In the genomic region with DNA sequence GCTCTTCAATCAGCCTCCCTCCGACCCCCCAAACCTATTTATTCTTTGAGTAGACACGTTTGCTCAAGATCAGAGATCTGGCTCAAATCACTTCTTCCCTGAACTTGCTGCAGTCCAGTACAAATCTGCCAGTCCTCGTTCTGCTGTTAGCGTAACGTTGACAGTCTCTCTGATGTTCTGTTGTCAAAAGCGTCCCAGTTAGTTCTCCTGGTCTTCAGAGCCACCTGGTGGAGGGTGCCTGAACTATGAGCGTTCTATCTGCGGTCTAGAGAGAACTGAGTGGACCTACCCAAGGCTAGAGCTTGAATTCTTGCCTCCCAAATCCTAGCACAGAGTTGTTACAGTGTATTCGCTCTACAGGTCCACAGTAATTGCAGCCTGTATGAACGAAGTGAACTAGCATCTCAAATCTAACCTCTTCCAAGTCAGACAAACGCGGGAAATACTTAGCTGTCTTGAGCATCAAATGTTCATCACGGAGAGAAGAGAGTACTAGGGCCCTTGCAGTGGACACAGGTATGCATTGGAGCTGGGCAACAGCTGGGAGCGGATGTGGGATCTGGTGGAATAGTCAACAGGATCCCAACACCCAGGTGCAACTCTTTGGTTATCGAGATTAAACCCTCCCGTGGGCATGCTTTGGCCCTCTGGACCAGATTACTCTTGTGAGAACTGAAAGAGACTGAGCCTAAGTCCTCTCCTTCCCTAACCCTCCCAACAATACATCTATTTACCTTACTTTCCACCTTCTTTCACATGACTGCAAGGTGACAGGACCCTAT, we compare ENCODE assay signal across 8 mouse cellular contexts. TPM values are rescaled to one million over a fixed set of nuclear protein-coding genes. Genes with fewer than 3 reads are reported as not detected.
DNase-seq lines count a peak whose midpoint lies in the region; ATAC-seq and TF ChIP-seq lines count a peak whose summit lies in the region.

No protein-coding gene starts in this region.

- peak; percentile 95 for TF ChIP-seq CTCF in cerebellum, adult 2 months (IDR thresholded peaks at IDR 0.05; ENCODE audit: borderline replicate concordance, insufficient read depth, low read depth, low read length)
- TF ChIP-seq CTCF in forebrain, postnatal 0 days (IDR thresholded peaks at IDR 0.05; ENCODE audit: low read depth) = peak; percentile 98
- TF ChIP-seq CTCF in layer of hippocampus, adult 2 months (conservative IDR thresholded peaks at IDR 0.05) = peak; percentile 95
- peak; percentile 96 for TF ChIP-seq CTCF in lung, embryonic 14.5 days (IDR thresholded peaks at IDR 0.05; ENCODE audit: low read depth)
- TF ChIP-seq CTCF in thymus, adult 2 months (IDR thresholded peaks at IDR 0.05; ENCODE audit: borderline replicate concordance, control insufficient read depth, extremely low read depth, insufficient read depth, low read length, poor library complexity) = no peak

- peak; percentile 93 for ATAC-seq in forebrain, postnatal 0 days
- ATAC-seq in lung, embryonic 14.5 days (ENCODE audit: insufficient read depth) = peak; percentile 85
- ATAC-seq in neutrophil, adult 5-6 weeks (ENCODE audit: extremely low read depth, insufficient number of reproducible peaks, low FRiP score, poor library complexity, severe bottlenecking) = peak; percentile 76

- peak overlapping the region; percentile 63 for H3K4me3 ChIP-seq in cerebellum, adult 2 months (replicated peaks; ENCODE audit: insufficient read depth, low read depth, low read length)
- peak overlapping the region; percentile 61 for H3K4me3 ChIP-seq in forebrain, postnatal 0 days (ENCODE audit: low read depth, low read length)
- H3K4me3 ChIP-seq in layer of hippocampus, adult 2 months = peak overlapping the region; percentile 67
- peak overlapping the region; percentile 67 for H3K4me3 ChIP-seq in lung, embryonic 14.5 days (ENCODE audit: low read depth, low read length)
- H3K4me3 ChIP-seq in thymus, adult 2 months (ENCODE audit: control insufficient read depth, insufficient read depth, low read length) = peak overlapping the region; percentile 63

- peak overlapping the region; percentile 52 for H3K9ac ChIP-seq in forebrain, postnatal 0 days
- no peak overlapping the region for H3K9ac ChIP-seq in lung, embryonic 14.5 days

- H3K27me3 ChIP-seq in cerebellum, adult 2 months (ENCODE audit: control insufficient read depth, insufficient read depth, low read length) = no peaks in the 10 kb centered on the region
- H3K27me3 ChIP-seq in forebrain, postnatal 0 days (ENCODE audit: insufficient read depth, low read length) = no peaks in the 10 kb centered on the region
- peaks cover 7% of the 10 kb centered on the region; the same call in 1 of the 2 replicates for H3K27me3 ChIP-seq in lung, embryonic 14.5 days (ENCODE audit: insufficient read depth, low read length)
- H3K27me3 ChIP-seq in thymus, adult 2 months (ENCODE audit: control insufficient read depth, insufficient read depth, low read length) = no peaks in the 10 kb centered on the region

- TF ChIP-seq POLR2A in cerebellum, adult 2 months (IDR thresholded peaks at IDR 0.05; ENCODE audit: borderline replicate concordance, insufficient read depth, low read length) = no peak
- no peak for TF ChIP-seq POLR2A in thymus, adult 2 months (IDR thresholded peaks at IDR 0.05; ENCODE audit: control insufficient read depth, extremely low read depth, insufficient read depth, low read length, poor library complexity)

- H3K4me2 ChIP-seq in forebrain, postnatal 0 days (ENCODE audit: low read depth) = peak overlapping the region; percentile 93
- H3K4me2 ChIP-seq in lung, embryonic 14.5 days = peak overlapping the region; percentile 70

- peak; percentile 88 for DNase-seq in Muller cell, postnatal 12 days (ENCODE audit: inconsistent ontology term)
- peak; percentile 79 to 83 for DNase-seq in cerebellum, adult 2 months
- DNase-seq in forebrain, postnatal 0 days = peak; percentile 92
- DNase-seq in heart, postnatal 36 days = peak; percentile 84 to 86
- peak; percentile 83 to 88 for DNase-seq in layer of hippocampus, adult 2 months (ENCODE audit: low spot score in 2 of 2)
- DNase-seq in lung, embryonic 14.5 days = peak; percentile 94
- DNase-seq in thymus, adult 2 months = peak; percentile 87

- no peak overlapping the region for H3K27ac ChIP-seq in cerebellum, adult 2 months (ENCODE audit: insufficient read depth, low read length)
- H3K27ac ChIP-seq in forebrain, postnatal 0 days (ENCODE audit: low read depth, low read length) = no peak overlapping the region
- no peak overlapping the region for H3K27ac ChIP-seq in layer of hippocampus, adult 2 months
- no peak overlapping the region for H3K27ac ChIP-seq in lung, embryonic 14.5 days (ENCODE audit: low read depth)
- H3K27ac ChIP-seq in thymus, adult 2 months (ENCODE audit: control insufficient read depth, insufficient read depth, low read length) = no peak overlapping the region

- 30% methylated on average over 16 of the region's 16 CpGs for WGBS in cerebellum, adult 2 months
- WGBS in forebrain, postnatal 0 days = 31% methylated on average over 16 of the region's 16 CpGs
- WGBS in lung, embryonic 14.5 days = 29% methylated on average over 16 of the region's 16 CpGs
- 34% methylated on average over 16 of the region's 16 CpGs for WGBS in thymus, adult 2 months

- no peaks in the 10 kb centered on the region for H3K36me3 ChIP-seq in forebrain, postnatal 0 days (ENCODE audit: insufficient read depth)
- H3K36me3 ChIP-seq in lung, embryonic 14.5 days (ENCODE audit: insufficient read depth) = peaks cover 7% of the 10 kb centered on the region; the same call in 1 of the 2 replicates
- no peaks in the 10 kb centered on the region for H3K36me3 ChIP-seq in thymus, adult 2 months (ENCODE audit: control insufficient read depth, insufficient read depth, low read length)

- no peaks in the 10 kb centered on the region for H3K9me3 ChIP-seq in forebrain, postnatal 0 days (ENCODE audit: low read length)
- no peaks in the 10 kb centered on the region for H3K9me3 ChIP-seq in lung, embryonic 14.5 days (ENCODE audit: low read depth, low read length)

- intact Hi-C loops in heart, postnatal 36 days (cut with DNase I) = loop anchor here (1.0 to 2.0 kb wide), 5 partner anchors 32 to 258 kb away; a partner anchor contains a TSS

- no peaks in the 10 kb centered on the region for H3K4me1 ChIP-seq in cerebellum, adult 2 months (ENCODE audit: control insufficient read depth, insufficient read depth, low read length)
- H3K4me1 ChIP-seq in forebrain, postnatal 0 days (ENCODE audit: insufficient read depth) = no peaks in the 10 kb centered on the region
- H3K4me1 ChIP-seq in lung, embryonic 14.5 days (ENCODE audit: insufficient read depth) = peaks cover 6% of the 10 kb centered on the region; the same call in 1 of the 2 replicates
- peaks cover 7% of the 10 kb centered on the region for H3K4me1 ChIP-seq in thymus, adult 2 months (replicated peaks; ENCODE audit: control insufficient read depth, insufficient read depth, low read length)

RNA-seq across cellular contexts. Expression of a gene that starts 0.7 kb away (rescaled TPM):
- polyA plus RNA-seq in cerebellum, adult 2 months (2012; rRNA removed) = 3.6 and 3.8 TPM in 2 replicates
- 2.0 and 4.3 TPM in 2 replicates for total RNA-seq in forebrain, postnatal 0 days (2014; rRNA removed)
- 1.2 and 1.5 TPM in 2 replicates for polyA plus RNA-seq in forebrain, postnatal 0 days (2015; fragmentation: Nextera tagmentation; extraction: Ambion mirVana)
- total RNA-seq in heart, postnatal 36 days (2021) = 1 to 10 TPM; 5.2 to 6.8 TPM
- 1 to 10 TPM; 2.0 to 2.7 TPM for total RNA-seq in layer of hippocampus, adult 2 months (2021)
- 20.1 and 22.8 TPM in 2 replicates for polyA plus RNA-seq in lung, embryonic 14.5 days (2014; fragmentation: Nextera tagmentation; extraction: Ambion mirVana)
- total RNA-seq in neutrophil, adult 5-6 weeks (2017) = 120 and 125 TPM in 2 replicates
- polyA plus RNA-seq in thymus, adult 2 months (2012; rRNA removed) = 10.1 and 10.5 TPM in 2 replicates

RNA-seq across cellular contexts. Expression of a gene that starts 44.8 kb away (rescaled TPM):
- polyA plus RNA-seq in cerebellum, adult 2 months (2012; rRNA removed) = 38.7 and 38.9 TPM in 2 replicates
- total RNA-seq in forebrain, postnatal 0 days (2014; rRNA removed) = 30.7 and 32.6 TPM in 2 replicates
- polyA plus RNA-seq in forebrain, postnatal 0 days (2015; fragmentation: Nextera tagmentation; extraction: Ambion mirVana) = 35.3 and 48.0 TPM in 2 replicates
- 10 to 100 TPM; 36.8 to 42.6 TPM for total RNA-seq in heart, postnatal 36 days (2021)
- 10 to 100 TPM; 51.1 to 55.7 TPM for total RNA-seq in layer of hippocampus, adult 2 months (2021)
- polyA plus RNA-seq in lung, embryonic 14.5 days (2014; fragmentation: Nextera tagmentation; extraction: Ambion mirVana) = 29.5 and 31.0 TPM in 2 replicates
- total RNA-seq in neutrophil, adult 5-6 weeks (2017) = 22.5 and 25.5 TPM in 2 replicates
- polyA plus RNA-seq in thymus, adult 2 months (2012; rRNA removed) = 29.9 and 30.4 TPM in 2 replicates

Comparison
In these comparisons a context has a peak if more than half of its experiments do, and no peak if none do; other contexts are left out.
1. RNA of a gene that starts 0.7 kb away (total RNA-seq): 120 to 125 TPM in neutrophil, adult 5-6 weeks; 5.2 to 6.8 TPM in heart, postnatal 36 days, 2.0 to 2.7 TPM in layer of hippocampus, adult 2 months and 2.0 to 4.3 TPM in forebrain, postnatal 0 days; every median in the first group is over 10 times any median in the second.
2. Peak in every context shown above with its lines, with median percentiles within 50 percentile points of each other: DNase-seq, H3K4me3 ChIP-seq and ATAC-seq.